Mouse (Mus musculus) B cell, adult 2 months (primary cell): ENCODE measurements around the gene Gpn3.
A peak's percentile ranks its signal among the peaks of the same experiment; 100 is the strongest.

ENCODE experiments used
- DNase-seq, 2 experiments: peaks; one replicate each; pipeline ENCODE4 v3.0.0; 2022

Gene Gpn3

DNA sequence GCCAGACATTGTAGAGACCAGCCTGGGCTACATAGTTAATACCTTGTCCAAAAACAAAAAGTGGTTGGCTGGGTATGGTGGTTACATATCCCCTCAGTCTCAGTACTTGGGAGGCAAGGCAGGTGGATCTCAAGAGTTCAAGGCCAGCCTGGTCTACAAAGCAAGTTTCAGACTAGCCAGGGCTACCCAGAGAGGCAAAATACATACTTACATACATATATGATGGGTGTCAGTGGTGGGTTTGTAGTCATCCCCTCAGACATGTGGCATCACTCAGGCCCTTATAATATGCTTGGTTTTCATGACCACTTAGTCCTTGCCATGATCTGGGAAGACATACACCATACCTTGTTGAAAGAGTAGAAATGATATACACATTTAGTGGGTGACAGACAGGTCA lies 19.0 kb downstream of the Gpn3 start:
- DNase-seq: no peak

DNA sequence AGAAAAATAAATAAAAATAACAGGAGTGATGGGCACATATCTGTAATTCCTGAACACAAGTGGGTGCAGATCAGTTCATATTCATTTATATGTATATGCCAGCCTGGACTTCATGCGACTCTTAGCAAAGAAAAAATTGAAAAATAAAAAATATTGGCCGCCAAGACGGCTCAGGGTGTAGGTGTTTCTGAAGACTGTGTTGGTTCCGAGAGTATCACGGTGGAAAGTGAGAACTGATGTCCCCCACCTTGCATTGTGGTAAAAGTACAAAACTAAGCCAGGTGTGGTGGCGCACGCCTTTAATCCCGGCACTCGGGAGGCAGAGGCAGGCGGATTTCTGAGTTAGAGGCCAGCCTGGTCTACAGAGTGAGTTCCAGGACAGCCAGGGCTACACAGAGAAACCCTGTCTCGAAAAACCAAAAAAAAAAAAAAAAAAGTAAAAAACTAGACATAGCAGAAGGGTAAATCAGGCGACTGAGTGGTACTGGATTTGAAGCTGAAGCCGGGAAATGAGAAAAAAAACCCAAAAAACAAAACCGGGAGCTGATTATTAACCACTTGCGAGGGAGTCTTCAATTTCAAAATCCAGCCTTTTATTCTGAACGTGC lies 19.6 kb downstream of the Gpn3 start:
- no peak for DNase-seq

DNA sequence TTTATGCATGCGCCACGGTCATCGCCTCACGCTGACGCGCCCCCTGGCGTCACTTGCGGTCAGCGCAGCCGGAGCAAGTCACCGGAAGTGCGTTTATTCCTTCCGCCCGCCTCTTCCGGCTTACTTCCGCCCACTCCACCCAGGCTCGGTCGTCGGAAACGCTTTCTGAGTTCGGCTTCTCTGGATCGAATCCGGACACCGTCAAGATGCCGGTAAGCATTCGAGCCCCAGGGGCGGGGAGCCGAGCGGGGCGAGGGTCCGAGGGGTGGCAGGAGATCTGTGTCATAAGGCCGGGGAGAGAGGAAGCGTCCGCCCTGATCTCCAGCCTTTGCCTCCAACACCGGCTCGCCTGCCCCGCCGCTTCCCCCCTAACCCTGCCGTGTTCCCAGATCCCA lies 20.1 kb downstream of the Gpn3 start, which contains the start of gene Arpc3:
Gene Arpc3 (plus strand): TSS at position 93 of the 395 bp plus-strand sequence.
- DNase-seq: peak; percentile 94 to 95

DNA sequence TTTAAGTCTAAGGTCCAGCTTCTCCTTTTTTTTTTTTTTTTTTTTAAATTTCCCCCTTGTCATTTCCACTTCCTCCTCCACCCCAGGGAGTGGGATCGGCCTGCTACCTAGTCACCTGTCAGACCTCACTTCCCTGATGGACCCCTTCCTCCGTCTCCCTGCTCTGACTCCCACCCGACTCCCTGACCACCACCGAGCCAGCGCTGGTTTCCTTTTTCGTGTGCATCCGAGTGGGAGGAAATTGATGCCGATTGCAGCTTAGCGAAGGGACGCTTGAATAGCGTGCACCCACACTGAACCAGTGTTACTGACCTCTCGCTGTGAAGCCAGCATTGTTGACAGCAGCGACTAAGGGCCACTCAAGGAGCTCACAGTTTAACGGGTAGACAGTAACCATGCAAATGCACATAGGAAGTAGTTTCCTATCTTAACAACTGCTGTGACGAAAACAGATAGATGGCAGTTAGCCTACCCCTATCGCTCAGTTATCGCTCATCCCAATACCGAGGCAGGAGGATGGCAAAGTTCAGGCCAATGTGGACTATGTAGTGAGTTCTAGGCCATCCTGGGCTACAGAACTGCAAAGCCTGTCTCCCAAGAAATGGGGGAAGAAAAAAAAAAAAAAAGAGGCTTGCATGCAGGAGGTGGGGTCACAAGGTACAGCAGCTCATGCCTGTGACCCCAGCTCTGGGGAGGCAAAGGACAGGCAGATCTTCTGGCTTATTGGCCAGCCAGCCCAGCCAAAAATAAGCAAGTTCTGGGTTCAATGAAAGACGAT lies 20.7 kb downstream of the Gpn3 start:
- peak; percentile 55 to 59 for DNase-seq

GRCm38 (mm10) chr5:122393887-122394286 lies 22.2 kb downstream of the Gpn3 start:
- peak; percentile 89 to 92 for DNase-seq

- no peak for DNase-seq
Measured at GRCm38 (mm10) chr5:122396791-122397190, 25.1 kb downstream of the Gpn3 start.

- peak; percentile 47 to 53 for DNase-seq
Measured at GRCm38 (mm10) chr5:122397495-122397894, 25.8 kb downstream of the Gpn3 start.

- no peak for DNase-seq
Measured at GRCm38 (mm10) chr5:122399871-122400270, 28.2 kb downstream of the Gpn3 start.

DNA sequence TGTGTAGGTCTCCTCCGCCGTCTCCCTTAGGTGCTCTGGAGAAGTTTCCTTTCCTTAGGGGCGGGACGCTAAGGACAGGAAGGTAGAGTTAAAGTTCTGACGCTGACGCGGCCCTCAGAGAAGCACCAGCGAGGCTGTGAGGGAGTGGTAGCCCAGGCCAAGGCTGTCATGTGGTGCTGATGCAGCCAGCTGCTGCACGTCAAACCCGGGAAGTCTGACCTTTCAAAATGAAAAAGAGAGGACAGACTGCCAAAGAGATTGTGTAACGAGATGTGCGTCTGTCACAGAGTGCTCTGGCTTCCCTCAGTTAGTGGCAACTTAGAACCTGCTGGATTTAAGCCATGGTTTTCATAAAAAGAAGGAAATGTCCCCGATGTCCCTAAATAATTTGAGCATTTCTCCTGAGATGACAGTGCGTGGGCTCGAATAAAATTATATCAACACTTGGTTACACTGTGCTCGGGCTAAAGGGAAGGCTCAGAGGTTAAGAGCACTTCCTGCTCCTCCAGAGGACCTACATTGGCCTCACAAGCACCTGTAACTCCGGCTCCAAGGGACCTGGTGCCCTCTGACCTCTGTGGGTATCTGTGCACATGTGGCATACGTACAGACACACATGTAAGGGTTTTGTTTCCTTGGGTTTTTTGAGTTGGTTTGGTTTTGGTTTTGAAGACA lies 29.1 kb downstream of the Gpn3 start:
- DNase-seq: no peak

- peak; percentile 75 to 77 for DNase-seq
Measured at GRCm38 (mm10) chr5:122401303-122401640, 29.6 kb downstream of the Gpn3 start.

DNA sequence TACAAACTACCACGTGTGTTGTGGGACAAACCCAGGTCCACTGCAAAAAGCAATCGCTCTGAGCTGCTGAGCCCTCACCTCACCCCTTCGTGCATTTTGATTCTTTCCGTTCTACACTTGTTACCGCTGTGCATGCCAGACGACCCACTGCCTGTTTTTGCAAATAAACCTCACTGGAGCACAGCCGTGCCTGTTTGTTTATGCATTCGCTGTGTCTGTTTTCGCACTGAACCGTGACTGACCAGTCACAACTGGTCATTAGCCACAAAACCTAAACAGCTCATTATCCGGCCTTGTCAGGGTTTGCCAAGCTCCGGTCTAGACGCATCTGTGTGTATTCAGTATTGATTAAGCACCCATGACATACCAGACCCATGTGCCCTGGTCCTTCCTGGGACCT lies 30.5 kb downstream of the Gpn3 start:
- DNase-seq: no peak

DNA sequence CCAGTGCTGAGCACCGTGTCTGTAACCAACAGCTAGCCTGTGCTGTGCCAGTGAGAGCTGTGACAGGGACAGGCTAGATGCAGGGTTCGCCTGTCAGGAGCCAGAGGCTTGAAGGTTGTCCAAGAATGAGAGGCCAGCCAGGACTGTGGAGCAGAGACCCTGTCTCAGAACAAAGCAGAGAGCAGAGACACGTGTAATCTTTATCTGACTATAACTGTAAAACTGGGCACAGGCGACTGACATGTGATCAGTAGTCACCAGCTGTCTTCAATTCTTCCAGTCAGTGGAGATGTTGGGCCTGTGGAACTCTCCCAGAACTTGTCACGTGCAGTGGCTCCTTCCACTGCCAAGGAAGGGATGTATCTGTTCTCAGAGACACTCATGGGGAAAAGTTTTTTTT lies 31.1 kb downstream of the Gpn3 start:
- DNase-seq: no peak

GRCm38 (mm10) chr5:122403362-122403761 lies 31.7 kb downstream of the Gpn3 start:
- no peak for DNase-seq

- no peak for DNase-seq
Measured at GRCm38 (mm10) chr5:122405537-122405936, 33.9 kb downstream of the Gpn3 start.

- DNase-seq: peak; percentile 31 to 36
Measured at GRCm38 (mm10) chr5:122409692-122410645, 38.3 kb downstream of the Gpn3 start.

- no peak for DNase-seq
Measured at GRCm38 (mm10) chr5:122411892-122412291, 40.2 kb downstream of the Gpn3 start.

- no peak for DNase-seq
Measured at GRCm38 (mm10) chr5:122412826-122413225, 41.1 kb downstream of the Gpn3 start.

DNA sequence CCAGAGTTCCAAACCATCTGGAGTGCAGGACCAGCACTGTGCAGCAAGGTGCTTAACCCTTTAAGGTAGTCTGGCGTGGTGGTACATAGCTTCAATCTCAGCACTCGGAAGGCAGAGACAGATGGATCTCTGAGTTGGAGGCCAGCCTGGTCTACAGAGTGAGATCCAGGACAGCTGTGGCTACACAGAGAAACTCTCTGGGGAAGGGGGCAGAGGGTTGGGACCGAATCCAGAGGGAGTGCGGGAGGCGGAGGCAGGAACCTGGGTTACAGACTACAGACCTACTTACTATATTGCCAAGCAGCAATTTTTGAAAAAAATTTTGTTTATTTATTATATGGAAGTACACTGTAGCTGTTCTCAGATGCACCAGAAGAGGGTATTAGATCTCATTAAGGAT lies 42.7 kb downstream of the Gpn3 start:
- DNase-seq: no peak

GRCm38 (mm10) chr5:122415465-122415864 lies 43.8 kb downstream of the Gpn3 start:
- no peak for DNase-seq

- DNase-seq: peak; percentile 42 to 54
Measured at GRCm38 (mm10) chr5:122420676-122421075, 49.0 kb downstream of the Gpn3 start.

DNA sequence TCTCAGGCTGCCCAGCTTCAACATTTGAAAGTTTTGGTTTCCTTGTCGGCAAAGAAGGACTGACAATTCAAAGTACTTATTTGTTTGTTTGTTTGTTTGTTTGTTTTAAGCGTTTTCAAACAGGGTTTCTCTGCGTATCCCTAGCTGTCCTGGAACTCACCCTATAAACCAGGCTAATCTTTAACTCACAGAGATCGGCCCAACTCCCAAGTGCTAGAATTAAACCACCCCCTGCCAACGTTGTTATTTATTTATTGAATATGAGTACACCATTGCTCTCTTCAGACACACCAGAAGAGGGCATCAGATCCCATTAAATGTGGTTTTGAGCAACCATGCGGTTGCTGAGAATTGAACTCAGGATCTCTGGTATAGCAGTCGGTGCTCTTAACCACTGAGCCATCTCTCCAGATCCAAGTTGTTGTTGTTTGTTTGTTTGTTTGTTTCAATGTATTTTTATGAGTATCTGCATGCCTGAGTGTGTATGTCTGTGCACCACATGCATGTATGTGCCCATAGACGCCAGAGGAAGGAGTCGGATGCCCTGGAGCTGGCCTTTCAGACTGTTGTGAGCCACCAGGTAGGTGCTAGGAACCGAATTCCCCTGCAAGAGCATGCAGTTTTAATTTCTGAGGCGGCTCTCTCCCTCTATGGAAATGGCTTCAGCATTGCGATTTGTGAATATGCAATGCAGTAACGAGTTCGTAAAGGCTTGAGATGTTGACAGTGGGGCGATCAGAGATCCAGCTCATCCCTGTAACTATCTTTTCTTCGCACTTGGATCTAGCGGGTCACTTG lies 49.8 kb downstream of the Gpn3 start, which contains the start of gene Anapc7:
Gene Anapc7 (plus strand): TSS at position 423 of the 798 bp plus-strand sequence.
- no peak for DNase-seq
